Mouse (Mus musculus) layer of hippocampus, postnatal 25 days (tissue): ENCODE data around the gene Cyp2b19. TPM values are rescaled to one million over a fixed set of nuclear protein-coding genes. Genes with fewer than 3 reads are reported as not detected.

Experiments used
- total RNA-seq, 2 experiments: library from RNA; stranded (reverse); gene quantifications; 2 replicates each; pipeline ENCODE4 v1.2.3; 2021

The Cyp2b19 gene
- total RNA-seq, 2 experiments from 2014 or later: not detected

Other genes starting within 250 kb of the Cyp2b19 start
- gene Nlrp9a, start 222.1 kb upstream of the Cyp2b19 start, total RNA-seq: not detected
- not detected for gene Vmn1r185, start 138.7 kb upstream of the Cyp2b19 start, total RNA-seq
- gene Cyp2b23, start 70.7 kb upstream of the Cyp2b19 start, total RNA-seq: not detected
- gene Cyp2g1, start 51.8 kb downstream of the Cyp2b19 start, total RNA-seq: not detected
- not detected for gene Cyp2a5, start 78.2 kb downstream of the Cyp2b19 start, total RNA-seq
- not detected for gene Cyp2a22, start 182.2 kb downstream of the Cyp2b19 start, total RNA-seq